Mouse (Mus musculus) bone marrow, adult 2 months (tissue): Measurements from ENCODE around the gene Zfp867.

ENCODE experiments used
- CTCF ChIP-seq: fragments of 200-500 bp; IDR thresholded peaks from 2 replicates; pipeline ENCODE4 v1.5.1; 2011; ENCODE audit warnings: low read length, control low read depth; ENCODE audit not compliant: control insufficient read depth, insufficient read depth
- POLR2A ChIP-seq: fragments of 200-500 bp; IDR thresholded peaks from 2 replicates; pipeline ENCODE4 v1.6.1; 2011; ENCODE audit warnings: low read depth, mild to moderate bottlenecking, control low read depth, low read length, borderline replicate concordance; ENCODE audit not compliant: control insufficient read depth

GRCm38 (mm10) chr11:59451086-59451485, 21.2 kb downstream of the Zfp867 start, which contains the start of gene Snap47:
- TF ChIP-seq POLR2A (no peak), CTCF (no peak)
